Mouse (Mus musculus) liver, embryonic 14.5 days (tissue): ENCODE measurements around the gene Zfp653.

Source experiments
- CTCF ChIP-seq: IDR thresholded peaks from 2 replicates; pipeline ENCODE4 v1.5.1; 2016; ENCODE audit warnings: antibody characterized with exemption, low read depth, control low read depth
- EP300 ChIP-seq: IDR thresholded peaks from 2 replicates; pipeline ENCODE4 v1.6.1; 2016; ENCODE audit warnings: antibody characterized with exemption, low read depth

GRCm38 (mm10) chr9:22064341-22064740 lies 6.8 kb downstream of the Zfp653 start:
- no peak for TF ChIP-seq CTCF
- TF ChIP-seq EP300 = no peak
